Mouse (Mus musculus): ENCODE results near the gene Cyp2d34.

Gene Cyp2d34

DNA sequence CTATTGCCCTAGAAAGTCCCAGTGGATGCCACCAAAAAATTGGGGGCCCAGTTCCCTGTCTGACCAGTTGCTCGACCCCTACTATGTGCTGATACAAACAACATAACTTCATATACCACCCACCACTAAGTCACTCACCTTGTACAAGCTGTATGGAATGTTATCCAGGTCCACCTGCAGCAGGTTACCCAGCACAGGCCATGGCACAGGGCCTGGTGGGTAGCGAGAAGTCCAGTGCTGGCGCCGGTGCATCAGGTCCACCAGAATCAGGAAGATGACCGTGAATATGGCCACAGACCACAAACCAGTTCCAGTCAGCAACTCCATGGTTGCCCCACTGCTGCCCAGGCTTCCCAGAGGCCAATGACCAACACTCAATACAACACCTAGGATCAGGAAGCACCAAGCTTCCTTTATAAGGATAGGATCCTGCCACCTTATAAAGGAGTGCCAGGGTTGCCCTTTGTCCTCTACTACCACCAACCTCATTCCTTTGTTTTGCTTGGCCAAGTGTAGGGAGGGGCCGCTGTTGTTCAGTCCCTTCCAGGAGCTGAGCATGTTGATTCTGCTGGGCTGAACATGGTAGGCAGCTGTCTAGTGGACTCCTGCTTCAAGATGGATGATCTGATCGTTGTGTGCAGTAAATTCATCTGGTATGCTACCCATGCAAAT, at the start of gene Cyp2d34:
Cyp2d34 (minus strand) TSS at position 416 of the 672 bp plus-strand sequence.
- no peak for DNase-seq (ENCODE audit: low spot score)

DNA sequence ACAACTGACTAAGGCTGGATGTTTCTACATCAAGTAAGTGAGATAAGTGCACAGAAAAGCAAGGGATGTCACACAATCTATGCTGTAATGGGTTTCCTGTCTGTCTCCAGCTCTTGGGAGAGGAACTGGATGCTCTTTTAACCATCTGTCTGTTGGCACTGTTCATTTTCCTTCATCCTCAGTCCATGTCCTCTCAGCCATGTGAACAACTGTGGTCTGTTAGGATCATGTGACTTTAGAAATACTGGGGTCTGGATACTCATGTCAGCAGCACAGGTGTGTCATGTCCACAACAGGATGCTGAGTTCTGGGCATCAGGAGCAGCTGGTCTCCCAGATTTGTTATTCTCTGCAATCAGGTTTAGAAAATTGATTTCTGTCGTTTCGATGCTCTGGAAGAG, 35.6 kb upstream of the Cyp2d34 start:
- no peak for DNase-seq (ENCODE audit: low spot score)

DNA sequence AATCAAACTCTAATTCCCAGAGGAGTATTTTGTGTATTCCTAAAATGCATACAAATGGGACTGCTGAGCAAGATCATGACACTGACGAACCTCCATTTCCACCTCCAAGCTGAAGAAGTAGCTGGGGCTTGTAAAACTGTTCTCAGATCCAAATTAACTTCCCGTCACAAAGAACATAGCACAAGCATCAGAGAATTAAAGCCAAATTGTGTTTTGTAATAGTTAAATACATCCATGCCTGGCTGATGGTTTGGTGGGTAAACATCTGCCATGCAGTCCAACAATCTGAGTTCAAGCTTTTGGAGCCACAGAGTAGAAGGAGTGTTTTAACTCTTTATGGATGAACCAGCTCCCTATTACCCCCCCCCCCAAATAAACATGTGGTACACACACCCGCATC, 23.6 kb upstream of the Cyp2d34 start:
- no peak for DNase-seq (ENCODE audit: low spot score)

DNA sequence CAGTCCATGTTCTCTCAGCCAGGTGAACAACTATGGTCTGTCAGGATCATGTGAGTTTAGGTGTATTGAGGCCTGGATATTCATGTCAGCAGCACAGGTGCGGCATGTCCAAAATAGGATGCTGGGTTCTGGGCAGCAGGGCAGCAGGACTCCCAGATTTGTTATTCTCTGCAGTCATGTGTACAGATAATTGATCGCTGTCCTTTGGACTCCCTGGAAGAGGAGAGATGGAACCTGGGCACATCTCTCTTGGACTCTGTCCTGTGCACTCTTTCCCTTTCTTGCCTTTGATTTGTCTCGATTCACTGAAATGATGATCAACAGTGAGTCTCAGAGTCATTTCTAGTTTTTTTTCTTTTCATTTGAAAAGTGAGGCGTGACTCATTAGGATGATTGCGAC, 23.0 kb upstream of the Cyp2d34 start:
- no peak for DNase-seq (ENCODE audit: low spot score)

DNA sequence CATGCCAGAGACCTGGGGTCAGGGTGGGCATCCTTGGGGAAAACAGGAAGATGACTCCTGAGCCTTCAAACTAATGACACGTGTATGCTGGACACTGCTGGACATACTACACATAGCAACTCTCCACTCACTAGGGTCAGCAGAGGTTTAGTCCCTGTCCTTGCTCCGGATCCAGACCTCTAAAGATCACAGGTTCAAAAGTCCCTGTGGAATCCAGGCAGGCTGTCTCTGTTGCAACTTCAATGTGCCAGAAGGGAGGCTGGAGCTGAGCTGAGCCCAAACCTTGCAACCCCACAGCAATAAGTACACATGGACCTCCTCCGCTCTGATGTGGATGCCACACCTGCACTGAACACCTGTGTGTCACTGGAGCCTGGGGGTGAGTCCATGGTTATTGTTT, 22.0 kb upstream of the Cyp2d34 start:
- no peak for DNase-seq (ENCODE audit: low spot score)

DNA sequence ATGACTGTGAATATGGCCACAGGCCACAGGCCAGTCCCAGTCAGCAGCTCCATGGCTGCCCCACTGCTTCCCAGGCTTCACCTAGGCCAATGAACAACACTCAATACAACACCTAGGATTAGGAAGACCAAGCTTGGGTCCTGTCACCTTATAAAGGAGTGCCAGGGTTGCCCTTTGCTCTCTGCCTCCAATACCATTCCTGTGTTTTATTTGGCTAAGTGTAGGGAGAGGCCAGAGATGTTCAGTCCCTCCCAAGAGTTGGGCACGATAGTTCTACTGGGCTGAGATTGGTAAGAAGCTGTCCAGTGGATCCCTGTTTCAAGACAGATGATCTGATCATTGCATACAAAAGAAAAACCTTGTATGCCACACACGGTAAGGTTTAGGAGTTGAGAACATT, 21.2 kb upstream of the Cyp2d34 start:
- no peak for DNase-seq (ENCODE audit: low spot score)

DNA sequence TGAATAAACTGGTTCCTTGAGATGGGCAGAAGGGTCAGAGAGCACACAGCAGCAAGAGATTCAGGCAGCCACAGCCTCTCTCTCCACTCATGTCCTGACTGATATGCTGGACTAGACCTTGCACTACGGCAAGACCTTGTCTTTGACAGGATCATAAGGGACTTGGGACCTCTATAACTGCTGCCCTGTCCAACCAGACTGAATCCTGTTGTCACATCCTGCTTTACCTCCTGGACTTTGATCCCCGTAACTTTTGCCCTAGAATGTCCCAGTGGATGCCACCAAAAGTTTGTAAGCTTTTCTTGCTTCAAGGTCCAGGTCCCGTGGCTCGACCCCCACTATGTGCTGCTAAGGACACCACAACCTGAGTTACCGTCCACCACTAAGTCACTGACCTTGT, 20.6 kb upstream of the Cyp2d34 start:
- DNase-seq (ENCODE audit: low spot score), result no peak

DNA sequence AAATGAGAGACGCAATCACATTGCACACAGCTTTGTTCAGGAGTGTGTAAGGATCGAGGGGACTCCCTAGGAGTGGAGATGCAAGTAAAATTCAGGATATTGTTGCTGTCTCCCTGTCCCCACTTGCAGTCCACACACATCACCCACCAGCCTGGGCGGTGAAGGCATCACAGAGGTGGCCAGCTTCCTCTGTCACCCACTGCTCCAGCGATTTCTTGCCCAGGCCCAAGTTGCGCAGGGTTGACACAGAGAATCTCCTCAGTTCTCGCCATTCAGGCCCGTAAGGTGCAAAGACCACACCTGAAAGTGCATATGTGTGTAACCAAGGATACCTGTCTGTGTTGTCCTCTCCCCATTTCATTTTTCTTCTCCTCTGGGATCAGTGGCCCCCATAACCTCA, 19.5 kb upstream of the Cyp2d34 start:
- DNase-seq (ENCODE audit: low spot score), result no peak

DNA sequence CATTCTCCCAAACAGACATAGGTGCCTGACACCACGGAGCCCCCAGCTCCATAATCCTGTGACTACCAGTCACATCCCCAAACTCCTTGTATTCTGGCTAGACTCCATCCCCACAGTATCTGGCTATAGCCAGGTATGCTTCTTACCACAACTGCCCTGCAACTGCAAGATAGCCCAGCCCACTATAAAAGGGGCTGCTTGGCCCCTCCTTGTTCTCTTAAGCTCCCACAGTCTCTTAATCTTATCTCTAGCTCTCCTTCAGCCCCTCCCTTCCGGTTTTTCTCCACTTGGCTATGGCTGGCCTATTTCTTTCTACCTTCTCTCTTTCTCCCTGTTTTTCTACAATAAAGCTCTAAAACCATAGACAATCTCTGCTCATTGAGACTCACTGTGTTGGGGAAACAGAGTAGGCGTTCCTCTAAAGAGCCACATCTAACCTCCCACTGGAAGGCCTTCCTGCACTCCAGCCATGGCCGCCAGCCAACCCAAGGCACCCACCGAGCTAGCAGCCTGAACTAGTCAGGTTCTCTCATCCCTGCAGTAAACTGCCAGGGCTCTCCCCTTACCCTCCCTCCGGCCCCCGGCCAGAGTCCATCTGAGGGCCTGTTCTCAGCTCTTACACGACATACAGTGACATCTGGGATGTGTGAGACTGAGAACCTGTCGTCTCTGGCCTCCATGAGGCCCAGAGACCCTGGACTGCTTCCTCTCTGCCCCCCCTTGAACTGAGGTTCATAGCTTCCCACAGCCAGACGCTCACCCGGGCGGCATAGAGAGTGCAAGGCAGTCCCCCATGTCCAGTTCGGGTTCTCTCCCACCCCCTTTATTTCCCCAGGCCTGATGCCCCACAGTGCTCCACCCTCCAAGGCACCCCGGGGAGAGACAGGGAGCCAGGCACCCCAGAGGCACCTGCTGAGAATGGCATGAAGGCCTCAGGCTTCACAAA, 16.7 kb upstream of the Cyp2d34 start:
- DNase-seq (ENCODE audit: low spot score), result no peak

DNA sequence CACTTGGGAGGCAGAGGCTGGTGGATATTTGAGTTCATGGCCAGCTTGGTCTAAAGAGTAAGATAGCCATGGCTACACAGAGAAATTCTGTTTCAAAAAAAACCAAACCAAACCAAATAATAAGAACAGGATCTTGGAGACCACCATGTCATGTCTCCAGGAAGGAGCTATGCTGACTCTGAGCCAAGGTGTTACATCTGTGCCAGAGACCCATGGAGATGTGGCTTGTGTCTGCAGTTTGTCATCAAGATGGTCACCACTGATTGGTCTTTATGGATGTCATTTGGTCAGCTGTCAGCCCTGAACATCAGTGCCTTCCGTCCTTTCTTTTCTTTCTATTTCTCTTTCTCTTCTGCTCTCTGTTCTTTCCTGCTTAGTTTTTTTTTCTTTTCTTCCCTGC, 14.2 kb upstream of the Cyp2d34 start:
- DNase-seq (ENCODE audit: low spot score), result no peak

DNA sequence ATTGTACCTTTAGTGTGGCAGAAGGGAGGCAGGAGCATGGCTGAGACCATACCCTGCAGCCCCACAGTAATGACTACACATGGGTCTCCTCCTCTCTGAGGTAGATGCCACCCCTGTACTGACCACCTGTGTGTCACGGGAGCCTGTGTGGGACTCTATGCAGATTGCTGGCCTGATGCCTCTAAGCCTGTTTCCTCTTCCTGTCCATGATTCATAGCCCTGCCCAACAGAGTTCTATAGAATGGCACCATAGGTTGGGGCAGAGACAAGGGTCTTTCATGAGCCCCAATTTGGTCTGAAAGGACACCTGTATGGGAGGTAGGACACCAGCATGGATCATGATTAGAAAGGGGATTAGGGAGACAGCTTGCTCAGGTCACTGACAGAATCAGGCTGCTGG, 1.2 kb upstream of the Cyp2d34 start:
- no peak for DNase-seq (ENCODE audit: low spot score)

DNA sequence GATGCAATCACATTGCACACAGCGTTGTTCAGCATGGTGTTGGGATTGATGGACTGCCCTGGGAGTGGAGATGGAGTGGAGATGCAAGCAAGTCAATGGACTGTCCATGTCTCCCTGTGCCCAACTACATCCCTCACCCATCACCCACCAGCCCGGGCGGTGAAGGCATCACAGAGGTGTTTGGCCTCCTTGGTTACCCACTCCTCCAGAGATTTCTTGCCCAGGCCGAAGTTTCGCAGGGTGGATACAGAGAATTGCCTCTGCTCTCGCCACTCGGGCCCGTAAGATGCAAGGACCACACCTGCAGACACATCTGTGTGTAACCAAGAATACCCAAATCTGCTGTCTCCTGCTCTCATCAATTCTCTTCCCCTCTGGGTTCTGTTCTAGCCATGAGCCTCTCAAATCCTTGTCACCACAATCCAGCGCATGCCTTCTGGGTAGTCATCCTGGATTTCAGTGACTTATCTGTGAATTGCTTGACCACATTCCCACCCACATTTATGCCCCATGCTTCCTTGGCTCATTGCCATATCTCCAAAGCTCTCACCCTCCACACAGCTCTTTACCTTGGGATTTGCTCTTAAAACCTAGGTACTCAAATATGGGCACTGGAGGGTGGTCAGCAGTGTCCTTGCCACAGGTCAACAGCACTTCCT, 2.3 kb downstream of the Cyp2d34 start:
- no peak for DNase-seq (ENCODE audit: low spot score)

DNA sequence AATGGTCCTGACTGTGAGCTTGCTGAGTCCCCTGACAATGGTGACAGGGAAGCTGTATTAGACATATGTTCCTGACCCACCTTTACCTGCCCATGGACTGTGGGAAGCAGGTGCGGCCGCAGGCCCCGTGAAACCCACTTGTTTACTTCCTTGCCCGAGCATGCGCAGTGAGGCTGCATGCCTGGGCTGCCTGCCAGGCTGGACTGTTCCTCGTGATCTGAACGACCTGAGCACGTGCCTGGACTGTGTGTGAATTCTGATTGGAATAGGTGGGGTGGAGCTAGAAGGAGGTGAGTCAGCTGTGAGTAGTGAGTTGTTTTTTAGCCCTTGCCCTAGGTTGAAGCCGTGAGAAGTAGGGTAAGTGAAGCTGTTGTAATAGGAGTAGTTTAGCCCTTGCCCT, 38.1 kb downstream of the Cyp2d34 start:
- no peak for DNase-seq (ENCODE audit: low spot score)

DNA sequence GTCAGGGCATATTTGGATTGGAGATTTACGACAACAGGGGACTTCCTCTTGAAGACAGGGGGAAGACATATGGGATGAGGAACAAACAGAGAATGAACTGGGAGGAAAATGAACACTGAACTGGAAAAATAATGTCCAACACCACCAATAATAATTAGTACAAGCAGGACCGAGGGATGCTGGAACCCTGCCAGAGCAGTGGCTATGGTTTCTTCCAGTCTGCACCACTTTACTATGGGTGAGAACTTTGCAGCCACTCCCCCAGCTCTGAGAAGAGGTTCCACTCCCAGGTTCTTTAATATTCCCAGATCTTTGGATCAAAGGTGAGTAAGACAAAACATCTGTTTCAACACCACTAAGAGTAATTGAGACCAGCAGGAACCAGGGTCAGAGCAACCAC, 41.7 kb downstream of the Cyp2d34 start:
- DNase-seq (ENCODE audit: low spot score), result no peak

DNA sequence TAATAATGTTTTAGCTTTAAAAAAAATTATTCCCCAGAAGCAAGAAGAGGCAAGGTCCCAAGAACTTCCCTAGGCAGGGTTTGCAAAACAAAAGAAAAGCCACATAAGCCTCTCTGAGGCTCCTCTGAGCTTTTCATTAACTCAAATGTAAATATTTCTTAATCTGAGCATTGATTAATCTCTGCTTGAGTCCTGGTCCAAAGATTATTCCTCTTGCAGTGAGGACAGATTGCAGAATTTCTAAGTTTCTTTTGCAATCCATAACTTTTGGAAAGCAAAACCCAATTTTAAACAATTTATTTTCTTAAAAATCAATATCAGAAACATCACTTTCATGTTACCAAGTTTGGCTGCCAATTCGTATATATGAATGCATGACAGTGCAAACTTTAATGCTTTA, 47.9 kb downstream of the Cyp2d34 start:
- DNase-seq (ENCODE audit: low spot score), result no peak

Data from ovary, adult 18-20 months (tissue).